8 mouse cellular contexts compared by ENCODE assay signal in the genomic region with DNA sequence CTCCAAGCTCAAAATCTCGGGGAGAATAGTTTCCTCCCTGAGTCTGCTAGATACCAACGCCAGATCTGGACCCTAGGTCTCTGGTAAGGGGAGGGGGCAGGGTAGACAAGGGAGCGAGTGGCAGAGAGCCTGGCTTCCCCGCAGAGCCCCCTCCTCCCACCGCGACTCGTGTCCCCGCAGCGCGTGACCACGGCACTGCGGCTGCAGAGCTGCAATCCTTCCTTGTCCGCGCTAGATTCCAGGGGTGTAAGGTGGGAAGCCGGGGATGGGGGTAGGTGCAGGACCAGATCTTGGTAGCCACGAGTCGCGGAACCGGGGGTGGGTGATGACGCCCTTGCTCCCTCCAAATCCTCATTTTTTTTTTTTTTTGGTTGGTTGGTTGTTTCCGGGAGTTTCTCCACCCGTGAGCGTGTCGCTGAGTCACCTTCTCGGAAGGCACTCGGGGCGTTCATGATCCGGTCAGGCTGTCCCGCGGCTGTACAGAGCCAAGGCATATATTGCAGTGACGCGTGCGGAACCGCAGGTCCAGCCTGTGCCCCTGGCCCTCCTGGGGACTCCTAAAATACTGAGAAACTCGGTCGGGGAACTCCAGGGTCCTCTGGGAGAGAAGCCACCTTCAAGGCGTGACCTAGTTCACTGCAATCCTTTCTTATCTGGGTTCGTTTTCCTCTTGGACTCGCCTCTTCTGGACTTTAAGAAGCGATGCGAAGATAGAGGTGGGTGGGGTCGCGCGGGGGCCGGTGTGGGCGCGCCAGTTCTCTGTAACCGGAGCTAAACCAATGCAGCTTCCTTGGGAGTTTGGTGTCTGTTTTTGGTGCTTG. TPM values are rescaled to one million over a fixed set of nuclear protein-coding genes. Genes with fewer than 3 reads are reported as not detected.
DNase-seq lines count a peak whose midpoint lies in the region; ATAC-seq and TF ChIP-seq lines count a peak whose summit lies in the region.

No protein-coding gene starts in this region.

- no peak for ATAC-seq in heart, embryonic 11.5 days (replicated peaks; ENCODE audit: insufficient number of reproducible peaks, low FRiP score, low TSS enrichment)
- ATAC-seq in liver, embryonic 13.5 days (ENCODE audit: low read depth): no peak
- no peak for ATAC-seq in stomach, embryonic 14.5 days (ENCODE audit: insufficient number of reproducible peaks, insufficient read depth, low FRiP score, low read depth)

- peaks cover 45% of the 10 kb centered on the region for H3K27me3 ChIP-seq in heart, embryonic 11.5 days (ENCODE audit: control insufficient read depth, insufficient read depth, low read length)
- H3K27me3 ChIP-seq in liver, embryonic 13.5 days: peaks cover 63% of the 10 kb centered on the region
- 0 out of 2 replicates have a peak, but pooled peaks cover 2% of the 10 kb centered on the region for H3K27me3 ChIP-seq in stomach, embryonic 14.5 days (ENCODE audit: control insufficient read depth, insufficient read depth, low read length)

- H3K27ac ChIP-seq in heart, embryonic 11.5 days (ENCODE audit: low read depth, low read length): no peak overlapping the region
- peak overlapping the region; percentile 38 for H3K27ac ChIP-seq in bone marrow, adult 2 months (ENCODE audit: control insufficient read depth, insufficient read depth, low read depth, low read length, poor library complexity)
- H3K27ac ChIP-seq in liver, embryonic 13.5 days: peak overlapping the region; percentile 98
- peak overlapping the region; percentile 41; the same call in 1 of the 2 replicates for H3K27ac ChIP-seq in stomach, embryonic 14.5 days (ENCODE audit: low read length)

- no peak for DNase-seq in heart, postnatal 14 days
- peak; percentile 30 to 41 for DNase-seq in heart, postnatal 10 days
- peak; percentile 45 for DNase-seq in liver, embryonic 13.5 days
- no peak for DNase-seq in layer of hippocampus, postnatal 14 days (ENCODE audit: low spot score in 2 of 2)
- no peak for DNase-seq in MN1 (ENCODE audit: low spot score)

- H3K9ac ChIP-seq in heart, embryonic 11.5 days (ENCODE audit: low read depth, low read length): peak overlapping the region; percentile 59
- H3K9ac ChIP-seq in liver, embryonic 13.5 days: peak overlapping the region; percentile 91
- peak overlapping the region; percentile 53; the same call in 1 of the 2 replicates for H3K9ac ChIP-seq in stomach, embryonic 14.5 days (replicated peaks; ENCODE audit: low read depth, low read length)

- 1% methylated on average over 48 of the region's 48 CpGs for WGBS in heart, embryonic 11.5 days (ENCODE audit: insufficient replicate concordance)
- WGBS in bone marrow, adult 2 months: 2% methylated on average over 48 of the region's 48 CpGs
- WGBS in liver, embryonic 13.5 days (ENCODE audit: insufficient replicate concordance): 3% methylated on average over 48 of the region's 48 CpGs
- 2% methylated on average over 47 of the region's 48 CpGs for WGBS in stomach, embryonic 14.5 days

- no peaks in the 10 kb centered on the region for H3K36me3 ChIP-seq in heart, embryonic 11.5 days (ENCODE audit: control insufficient read depth, insufficient read depth, low read length)
- H3K36me3 ChIP-seq in liver, embryonic 13.5 days: peaks cover 17% of the 10 kb centered on the region
- no peaks in the 10 kb centered on the region for H3K36me3 ChIP-seq in stomach, embryonic 14.5 days (ENCODE audit: control insufficient read depth, insufficient read depth, low read length)

- peak overlapping the region; percentile 62 for H3K4me3 ChIP-seq in heart, embryonic 11.5 days (ENCODE audit: low read depth, low read length)
- H3K4me3 ChIP-seq in bone marrow, adult 2 months (replicated peaks; ENCODE audit: control insufficient read depth, low read depth, low read length): peak overlapping the region; percentile 66
- H3K4me3 ChIP-seq in liver, embryonic 13.5 days (replicated peaks): peak overlapping the region; percentile 71
- peak overlapping the region; percentile 53 for H3K4me3 ChIP-seq in stomach, embryonic 14.5 days (ENCODE audit: low read depth, low read length)

- no peaks in the 10 kb centered on the region for H3K9me3 ChIP-seq in heart, embryonic 11.5 days (replicated peaks; ENCODE audit: control insufficient read depth, low read length)
- H3K9me3 ChIP-seq in liver, embryonic 13.5 days (replicated peaks): no peaks in the 10 kb centered on the region
- no peaks in the 10 kb centered on the region for H3K9me3 ChIP-seq in stomach, embryonic 14.5 days (ENCODE audit: control insufficient read depth, low read depth, low read length)

- intact Hi-C loops in heart, postnatal 14 days (cut with DNase I): no loop called here
- intact Hi-C loops in heart, postnatal 10 days (cut with DNase I): no loop called here

- peaks cover 37% of the 10 kb centered on the region for H3K4me1 ChIP-seq in heart, embryonic 11.5 days (ENCODE audit: control insufficient read depth, insufficient read depth, low read length)
- no peaks in the 10 kb centered on the region; the same call in none of the 2 replicates for H3K4me1 ChIP-seq in bone marrow, adult 2 months (ENCODE audit: control insufficient read depth, insufficient read depth, low read length)
- peaks cover 62% of the 10 kb centered on the region for H3K4me1 ChIP-seq in liver, embryonic 13.5 days (replicated peaks)
- H3K4me1 ChIP-seq in stomach, embryonic 14.5 days (ENCODE audit: control insufficient read depth, insufficient read depth, low read length): peaks cover 31% of the 10 kb centered on the region

- TF ChIP-seq POLR2A in bone marrow, adult 2 months (IDR thresholded peaks at IDR 0.05; ENCODE audit: borderline replicate concordance, control insufficient read depth, low read depth, low read length): no peak

- peak overlapping the region; percentile 99 for H3K4me2 ChIP-seq in heart, embryonic 11.5 days
- H3K4me2 ChIP-seq in liver, embryonic 13.5 days: peak overlapping the region; percentile 95
- H3K4me2 ChIP-seq in stomach, embryonic 14.5 days (replicated peaks; ENCODE audit: low read depth, low read length): peak overlapping the region; percentile 94

- TF ChIP-seq CTCF in bone marrow, adult 2 months (IDR thresholded peaks at IDR 0.05; ENCODE audit: control insufficient read depth, insufficient read depth, low read length): no peak

RNA-seq across cellular contexts. Expression of a gene that starts 0.9 kb away (rescaled TPM):
- polyA plus RNA-seq in heart, embryonic 11.5 days (2014; fragmentation: Nextera tagmentation; extraction: Ambion mirVana): 2.1 and 3.0 TPM in 2 replicates
- 1 to 10 TPM; 2.6 to 2.7 TPM for total RNA-seq in heart, postnatal 14 days (2021)
- 31.3 and 31.7 TPM in 2 replicates for polyA plus RNA-seq in bone marrow, adult 2 months (2011; ENCODE audit: insufficient read depth, insufficient read length, low replicate concordance, missing spikeins)
- 1 to 10 TPM; 2.5 to 3.9 TPM for total RNA-seq in heart, postnatal 10 days (2021)
- polyA plus RNA-seq in liver, embryonic 13.5 days (2015; fragmentation: Nextera tagmentation; extraction: Ambion mirVana): 28.5 and 32.7 TPM in 2 replicates
- 11.5 and 13.0 TPM in 2 replicates for polyA plus RNA-seq in stomach, embryonic 14.5 days (2014; fragmentation: Nextera tagmentation; extraction: Ambion mirVana)
- 1 to 10 TPM; 2.2 TPM for total RNA-seq in layer of hippocampus, postnatal 14 days (2021)

RNA-seq across cellular contexts. Expression of a gene that starts 37.6 kb away (rescaled TPM):
- 96.5 and 101 TPM in 2 replicates for polyA plus RNA-seq in heart, embryonic 11.5 days (2014; fragmentation: Nextera tagmentation; extraction: Ambion mirVana)
- total RNA-seq in heart, postnatal 14 days (2021): 10 to 100 TPM; 41.5 to 45.4 TPM
- 20.1 and 41.9 TPM in 2 replicates for polyA plus RNA-seq in bone marrow, adult 2 months (2011; ENCODE audit: insufficient read depth, insufficient read length, low replicate concordance, missing spikeins)
- 10 to 100 TPM; 45.3 to 45.8 TPM for total RNA-seq in heart, postnatal 10 days (2021)
- 59.3 and 62.7 TPM in 2 replicates for polyA plus RNA-seq in liver, embryonic 13.5 days (2015; fragmentation: Nextera tagmentation; extraction: Ambion mirVana)
- 216 and 218 TPM in 2 replicates for polyA plus RNA-seq in stomach, embryonic 14.5 days (2014; fragmentation: Nextera tagmentation; extraction: Ambion mirVana)
- 10 to 100 TPM; 86.1 to 90.6 TPM for total RNA-seq in layer of hippocampus, postnatal 14 days (2021)

RNA-seq across cellular contexts. Expression of a gene that starts 49.7 kb away (rescaled TPM):
- 14.7 and 17.1 TPM in 2 replicates for polyA plus RNA-seq in heart, embryonic 11.5 days (2014; fragmentation: Nextera tagmentation; extraction: Ambion mirVana)
- 10 to 100 TPM; 43.3 to 49.2 TPM for total RNA-seq in heart, postnatal 14 days (2021)
- polyA plus RNA-seq in bone marrow, adult 2 months (2011; ENCODE audit: insufficient read depth, insufficient read length, low replicate concordance, missing spikeins): 90.9 and 133 TPM in 2 replicates
- total RNA-seq in heart, postnatal 10 days (2021): 10 to 100 TPM; 28.5 to 33.7 TPM
- 17.5 and 22.1 TPM in 2 replicates for polyA plus RNA-seq in liver, embryonic 13.5 days (2015; fragmentation: Nextera tagmentation; extraction: Ambion mirVana)
- 10.1 and 11.4 TPM in 2 replicates for polyA plus RNA-seq in stomach, embryonic 14.5 days (2014; fragmentation: Nextera tagmentation; extraction: Ambion mirVana)
- 100 to 1,000 TPM; 104 to 108 TPM for total RNA-seq in layer of hippocampus, postnatal 14 days (2021)

RNA-seq across cellular contexts. Expression of a gene that starts 54.7 kb away (rescaled TPM):
- not detected in 2 replicates for polyA plus RNA-seq in heart, embryonic 11.5 days (2014; fragmentation: Nextera tagmentation; extraction: Ambion mirVana)
- not detected for total RNA-seq in heart, postnatal 14 days (2021)
- not detected in 2 replicates for polyA plus RNA-seq in bone marrow, adult 2 months (2011; ENCODE audit: insufficient read depth, insufficient read length, low replicate concordance, missing spikeins)
- total RNA-seq in heart, postnatal 10 days (2021): not detected
- not detected in 2 replicates for polyA plus RNA-seq in liver, embryonic 13.5 days (2015; fragmentation: Nextera tagmentation; extraction: Ambion mirVana)
- polyA plus RNA-seq in stomach, embryonic 14.5 days (2014; fragmentation: Nextera tagmentation; extraction: Ambion mirVana): not detected in 2 replicates
- under 1 TPM; 0.39 to 0.76 TPM for total RNA-seq in layer of hippocampus, postnatal 14 days (2021)

Comparison
In these comparisons a context has a peak if more than half of its experiments do, and no peak if none do; other contexts are left out.
1. DNase-seq: peak in heart, postnatal 10 days (2 of 2) and liver, embryonic 13.5 days (single experiment); none in heart, postnatal 14 days (0 of 2), layer of hippocampus, postnatal 14 days (0 of 2) and MN1 (single experiment).
2. Peak in every context shown above with its lines, with median percentiles within 50 percentile points of each other: H3K4me2 ChIP-seq, H3K4me3 ChIP-seq and H3K9ac ChIP-seq.